Mouse (Mus musculus) cortical plate, adult 2 months (tissue): ENCODE measurements around the gene Cyp2d34.

Experiments
- CTCF ChIP-seq: fragments of 200-500 bp; IDR thresholded peaks from 2 replicates; pipeline ENCODE4 v1.5.1; 2011; ENCODE audit warnings: mild to moderate bottlenecking, control low read depth, low read length; ENCODE audit not compliant: insufficient read depth; ENCODE audit errors: extremely low read depth
- POLR2A ChIP-seq: fragments of 200-500 bp; IDR thresholded peaks from 2 replicates; pipeline ENCODE4 v1.6.1; 2011; ENCODE audit warnings: mild to moderate bottlenecking, low read length, control low read depth; ENCODE audit not compliant: insufficient read depth; ENCODE audit errors: extremely low read depth

- TF ChIP-seq POLR2A (no peak), CTCF (no peak)
Observed at GRCm38 (mm10) chr15:82620531-82621202, at the start of gene Cyp2d34.
